Mouse (Mus musculus): ENCODE data around the gene Ahdc1.
"Not testable (repeated sequence)": the region's sequence is repeated elsewhere in the genome, so short reads cannot be mapped to it uniquely, and the experiment has no call there.

Ahdc1 gene

DNA sequence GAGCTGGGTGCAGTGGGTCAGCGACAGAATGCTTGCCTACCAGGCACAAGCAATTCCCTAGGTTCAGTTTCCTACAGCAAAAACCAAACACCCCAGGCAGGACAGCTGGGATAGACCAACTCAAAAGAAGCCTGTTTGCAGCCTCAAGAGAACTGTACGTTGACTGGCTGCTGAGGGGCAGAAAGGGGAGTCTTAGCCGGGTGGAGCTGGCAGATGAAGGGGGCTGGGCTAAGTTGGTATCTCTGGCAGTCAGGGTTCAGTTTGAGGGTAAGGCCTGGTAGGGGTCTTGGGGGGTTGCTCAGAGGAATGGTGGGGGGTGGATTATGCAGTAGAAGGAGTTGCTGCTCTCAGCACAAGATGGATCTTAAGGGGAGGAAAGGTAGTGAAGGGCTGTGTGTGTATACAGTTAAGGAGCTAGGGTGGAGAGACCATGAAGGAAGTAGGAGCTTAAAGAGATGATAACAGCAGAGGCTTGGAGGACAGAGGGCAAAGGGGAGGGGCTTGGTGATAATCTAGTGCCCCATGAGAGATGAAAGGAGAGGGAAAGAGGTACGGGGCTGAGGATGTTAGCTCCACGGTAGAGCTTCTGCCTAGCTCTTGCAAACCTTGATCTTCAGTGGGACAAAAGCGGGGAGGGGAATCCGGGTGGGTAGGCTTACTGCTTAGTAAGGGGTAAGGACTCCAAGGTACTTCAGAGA, 68.5 kb downstream of the Ahdc1 start:
- no peak for DNase-seq (ENCODE audit: low read depth)

DNA sequence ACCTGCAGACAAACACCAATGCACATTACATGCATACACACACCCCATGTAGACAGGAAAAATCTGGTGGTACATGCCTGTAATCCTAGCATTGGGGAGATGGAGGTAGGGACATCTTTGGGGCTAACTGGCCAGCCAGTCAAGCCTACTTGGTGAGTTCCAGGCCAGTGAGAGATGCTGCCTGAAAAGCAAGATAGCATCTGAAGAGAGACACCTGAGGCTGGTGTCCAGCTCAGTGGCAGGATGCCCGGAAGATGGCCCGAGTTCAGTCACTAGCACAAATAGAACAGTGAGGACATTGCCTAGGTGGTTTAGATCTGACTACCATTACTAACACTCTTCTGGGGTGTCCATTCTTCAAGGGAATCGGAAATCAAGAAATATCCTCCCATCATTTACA, 69.8 kb downstream of the Ahdc1 start:
- no peak for DNase-seq (ENCODE audit: low read depth)

- DNase-seq (ENCODE audit: low read depth) = no peak
These were observed 71.2 kb downstream of the Ahdc1 start for GRCm38 (mm10) chr4:133082216-133082773.

GRCm38 (mm10) chr4:133083991-133084861, 73.2 kb downstream of the Ahdc1 start:
- DNase-seq (ENCODE audit: low read depth) = no peak

DNA sequence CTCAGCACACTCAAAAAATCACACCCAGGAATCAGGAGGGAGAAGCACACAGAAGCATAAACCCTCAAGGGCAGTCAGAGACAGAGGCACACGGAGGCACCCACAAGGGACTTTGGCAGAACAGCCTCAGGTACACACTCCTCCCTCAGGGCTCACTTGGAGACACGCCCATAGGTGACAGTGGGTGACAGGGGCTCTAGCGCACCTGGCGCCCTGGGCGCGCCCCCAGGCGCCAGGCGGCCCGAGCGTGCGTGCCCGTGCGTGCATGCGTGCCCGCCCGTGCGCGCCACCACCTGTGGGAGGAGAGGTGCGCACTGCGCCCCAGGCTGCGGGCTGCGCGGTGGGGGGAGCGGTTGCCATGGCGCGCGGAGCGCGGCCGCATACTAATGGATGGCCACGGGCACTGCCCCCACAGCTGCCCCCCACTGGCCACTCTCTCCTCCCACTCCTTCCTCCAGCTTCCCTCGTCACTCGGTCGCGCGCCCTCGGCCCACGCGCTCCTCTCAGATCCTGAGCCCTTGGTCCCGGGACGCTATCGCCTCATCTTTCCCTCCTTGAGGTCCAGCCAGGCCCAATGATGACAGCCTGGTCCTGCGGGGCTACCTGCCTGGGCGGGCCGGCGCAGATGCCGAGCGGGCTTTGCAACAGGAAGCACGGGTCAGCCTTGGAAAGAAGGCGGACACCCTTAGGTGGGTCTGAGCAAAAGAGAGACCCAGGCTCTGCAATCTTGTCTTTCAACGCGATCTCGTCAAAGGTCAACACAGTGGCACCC, 74.1 kb downstream of the Ahdc1 start:
- no peak for DNase-seq (ENCODE audit: low read depth)

GRCm38 (mm10) chr4:133085783-133086342, 74.8 kb downstream of the Ahdc1 start:
- DNase-seq (ENCODE audit: low read depth) = no peak

DNA sequence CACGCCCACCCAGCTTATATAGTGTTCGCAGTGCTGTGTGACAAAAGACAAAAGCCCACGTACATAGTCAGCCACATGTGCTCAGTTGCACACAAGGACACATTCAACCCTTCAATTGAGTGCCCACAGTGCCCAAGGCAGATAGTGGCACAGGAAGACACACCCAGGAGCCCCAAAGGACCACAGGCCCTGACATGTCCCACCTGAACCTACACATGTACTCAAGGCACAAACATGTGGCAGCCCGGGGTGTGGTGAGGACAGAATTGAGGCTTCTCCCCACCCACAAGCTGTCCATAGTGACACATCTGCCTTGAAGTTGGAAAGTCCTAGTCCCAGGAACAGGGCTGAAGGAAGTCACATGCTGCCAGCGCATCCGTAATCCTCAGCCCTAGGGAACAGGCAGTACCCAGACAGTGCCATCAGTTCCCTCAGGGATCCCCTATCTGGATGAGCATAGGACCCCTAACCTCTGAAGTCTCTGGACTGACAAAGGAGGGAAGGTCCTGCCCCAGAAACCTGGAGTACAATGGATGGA, 76.2 kb downstream of the Ahdc1 start:
- DNase-seq (ENCODE audit: low read depth) = no peak

- no peak for DNase-seq (ENCODE audit: low read depth)
These were observed 76.8 kb downstream of the Ahdc1 start for GRCm38 (mm10) chr4:133087835-133088234.

- no peak for DNase-seq (ENCODE audit: low read depth)
These were observed 78.3 kb downstream of the Ahdc1 start for GRCm38 (mm10) chr4:133089319-133089718.

DNA sequence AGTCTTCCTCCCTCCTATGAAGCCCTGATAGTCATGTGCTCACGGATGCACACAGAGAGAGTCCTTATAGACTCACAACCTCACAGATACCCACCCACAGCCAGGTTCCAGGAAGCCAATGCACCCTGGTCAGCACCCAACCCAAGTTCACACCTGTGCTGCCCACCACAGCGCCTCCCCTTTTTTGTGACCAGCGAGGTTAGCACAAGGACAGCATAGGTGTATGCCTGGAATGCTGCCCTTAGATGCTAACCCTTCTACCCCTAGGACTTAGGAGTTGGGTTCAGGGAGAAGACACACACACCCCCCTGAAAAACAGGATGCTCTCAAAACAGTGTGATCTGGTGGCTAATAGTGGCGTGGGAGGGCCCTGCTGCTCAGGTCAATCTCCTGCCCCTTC, 78.7 kb downstream of the Ahdc1 start:
- DNase-seq (ENCODE audit: low read depth) = no peak

DNA sequence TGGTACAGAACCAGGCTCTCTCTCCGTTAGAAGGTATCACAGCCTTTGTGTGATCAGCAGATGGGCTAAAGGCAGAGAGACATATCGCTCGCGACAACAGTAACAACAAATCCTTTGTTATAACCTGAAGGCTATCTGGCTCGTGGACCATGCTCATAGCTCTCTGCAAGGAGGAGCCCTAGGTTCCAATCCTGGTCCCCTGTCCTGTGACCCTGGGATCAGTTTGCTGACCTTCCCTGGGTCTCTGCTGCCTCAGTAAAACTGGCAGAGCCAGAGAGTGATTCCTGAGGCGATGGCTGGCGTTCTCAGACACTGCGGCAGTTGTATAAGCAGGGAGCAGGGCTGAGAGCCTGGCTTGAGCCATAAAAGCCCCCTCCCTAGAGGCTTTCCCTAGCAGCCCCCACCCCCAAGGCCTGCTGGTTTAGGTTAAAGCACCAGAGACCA, 79.2 kb downstream of the Ahdc1 start:
- no peak for DNase-seq (ENCODE audit: low read depth)

GRCm38 (mm10) chr4:133090720-133091458, 79.8 kb downstream of the Ahdc1 start:
- DNase-seq (ENCODE audit: low read depth) = no peak

GRCm38 (mm10) chr4:133091459-133091785, 80.4 kb downstream of the Ahdc1 start:
- DNase-seq (ENCODE audit: low read depth) = no peak

DNA sequence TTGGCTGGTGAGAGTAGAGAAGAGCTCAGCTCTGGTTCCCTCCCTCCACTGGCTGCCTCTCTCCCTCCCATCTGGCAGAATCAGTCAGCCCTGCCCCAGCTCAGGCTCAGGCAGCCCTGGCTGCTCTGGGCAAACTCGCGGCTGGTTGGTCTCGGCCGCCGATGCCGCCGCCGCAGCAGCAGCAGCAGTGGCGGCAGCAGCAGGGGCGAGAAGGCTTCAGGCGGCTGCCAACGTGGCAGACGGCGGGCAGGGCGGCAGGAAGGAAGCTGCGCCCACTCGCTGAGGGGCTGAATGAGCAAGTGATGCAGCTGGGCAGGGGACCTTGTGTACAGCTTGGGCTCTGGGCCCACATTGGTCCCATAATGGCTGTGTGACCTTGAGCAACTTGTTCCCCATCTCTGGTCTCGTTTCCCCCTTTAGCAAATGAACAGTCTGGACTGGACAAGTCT, 81.4 kb downstream of the Ahdc1 start:
- no peak for DNase-seq (ENCODE audit: low read depth)

- DNase-seq (ENCODE audit: low read depth) = no peak
These were observed 82.0 kb downstream of the Ahdc1 start for GRCm38 (mm10) chr4:133093056-133093455.

- no peak for DNase-seq (ENCODE audit: low read depth)
These were observed 82.5 kb downstream of the Ahdc1 start for GRCm38 (mm10) chr4:133093481-133094033.

GRCm38 (mm10) chr4:133094255-133094654, 83.2 kb downstream of the Ahdc1 start:
- no peak for DNase-seq (ENCODE audit: low read depth)

GRCm38 (mm10) chr4:133094936-133095733, 84.1 kb downstream of the Ahdc1 start:
- no peak for DNase-seq (ENCODE audit: low read depth)

DNA sequence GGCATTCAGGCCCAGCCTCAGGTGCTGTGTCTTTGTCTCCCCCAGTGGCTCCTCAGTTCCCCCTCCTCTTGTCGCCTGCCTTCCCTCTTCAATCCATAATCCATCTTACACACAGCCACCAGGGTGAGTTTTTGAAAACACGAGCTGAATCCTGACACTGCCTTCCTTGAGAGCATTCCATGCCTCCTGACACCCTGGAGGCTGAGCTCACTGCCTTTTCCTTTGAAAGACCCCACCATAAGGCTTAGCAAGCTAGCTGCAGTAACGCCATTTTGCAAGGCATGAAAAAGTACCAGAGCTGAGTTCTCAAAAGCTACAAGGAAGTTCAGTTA, 84.6 kb downstream of the Ahdc1 start:
- DNase-seq (ENCODE audit: low read depth) = not testable (repeated sequence)

DNA sequence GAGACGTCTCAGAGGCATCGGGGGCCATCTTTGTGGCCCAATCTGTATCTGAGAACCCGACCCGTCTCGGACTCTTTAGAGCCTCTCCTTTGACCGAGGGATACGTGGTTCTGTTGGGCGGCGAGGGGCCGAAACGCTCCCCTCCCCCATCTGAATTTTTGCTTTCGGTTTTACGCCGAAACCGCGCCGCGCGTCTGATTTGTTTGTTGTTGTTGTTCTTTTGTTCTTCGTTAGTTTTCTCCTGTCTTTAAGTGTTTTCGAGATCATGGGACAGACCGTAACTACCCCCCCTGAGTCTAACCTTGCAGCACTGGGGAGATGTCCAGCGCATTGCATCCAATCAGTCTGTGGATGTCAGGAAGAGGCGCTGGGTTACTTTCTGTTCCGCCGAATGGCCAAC, 85.6 kb downstream of the Ahdc1 start:
- not testable (repeated sequence) for DNase-seq (ENCODE audit: low read depth)
